Mouse (Mus musculus) liver, embryonic 14.5 days (tissue): ENCODE data around the gene Dlg2.

ENCODE experiments used
- CTCF ChIP-seq: IDR thresholded peaks from 2 replicates; pipeline ENCODE4 v1.5.1; 2016; ENCODE audit warnings: antibody characterized with exemption, low read depth, control low read depth
- EP300 ChIP-seq: IDR thresholded peaks from 2 replicates; pipeline ENCODE4 v1.6.1; 2016; ENCODE audit warnings: antibody characterized with exemption, low read depth

- no peak for TF ChIP-seq CTCF
- no peak for TF ChIP-seq EP300
These were observed 1355.7 kb downstream of the Dlg2 start for GRCm38 (mm10) chr7:91832207-91832606.
